Mouse (Mus musculus): ENCODE measurements around the gene Tldc2.

GRCm38 (mm10) chr2:157040649-157041046 lies 46.2 kb upstream of the Tldc2 start:
- TF ChIP-seq POLR2A (IDR thresholded peaks at IDR 0.05; ENCODE audit: borderline replicate concordance, insufficient read depth, low read length) (no peak), CTCF (IDR thresholded peaks at IDR 0.05; ENCODE audit: borderline replicate concordance, insufficient read depth, low read depth, low read length) (0 out of 2 replicates have a peak, but pooled peaks have one; percentile 3)
